Mouse (Mus musculus): ENCODE data around the gene Tead2. TPM values are rescaled to one million over a fixed set of nuclear protein-coding genes. Genes with fewer than 3 reads are reported as not detected.

Tead2 gene
- total RNA-seq, 2 experiments from 2014 or later, result 6.4 to 7.7 TPM

DNA sequence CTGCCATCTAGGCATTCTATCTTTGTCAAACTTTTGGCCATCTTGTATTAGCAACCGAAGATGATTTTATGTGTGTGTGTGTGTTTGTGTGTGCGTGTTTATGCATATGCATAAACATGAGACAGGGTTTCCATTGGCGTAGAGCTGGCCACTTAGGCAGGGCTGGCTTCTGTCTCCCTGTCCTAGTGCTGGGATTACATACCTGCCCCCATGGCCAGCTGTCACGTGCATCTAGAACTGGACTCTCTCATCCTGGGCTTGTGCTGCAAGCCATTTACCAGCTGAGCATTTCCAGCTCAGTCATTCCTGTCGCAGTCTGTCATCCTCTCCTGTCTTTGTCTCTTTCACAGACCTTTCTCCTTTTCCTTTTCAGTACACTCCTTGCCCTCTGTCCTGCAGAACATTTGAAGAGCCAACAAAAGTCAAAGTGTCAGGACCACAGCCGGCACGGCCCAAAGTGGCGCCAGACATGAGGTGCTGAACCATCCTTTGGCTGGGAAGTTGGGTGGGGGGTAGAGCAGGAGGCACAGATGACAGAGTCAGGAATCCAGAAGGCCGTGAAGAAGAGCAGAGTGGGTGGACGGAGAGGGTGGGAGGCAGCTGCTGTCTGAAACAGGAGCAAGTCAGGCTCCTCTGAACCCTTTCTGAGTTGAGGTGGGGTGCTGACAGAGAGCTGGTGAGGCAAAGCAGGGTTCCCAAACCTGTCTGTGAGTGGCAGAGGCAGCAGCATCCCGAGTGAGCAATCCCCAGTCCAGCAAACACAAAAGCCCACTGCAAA, 41.7 kb downstream of the Tead2 start:
- no peak for DNase-seq

GRCm38 (mm10) chr7:45259281-45259680, 43.7 kb downstream of the Tead2 start:
- no peak for DNase-seq

DNA sequence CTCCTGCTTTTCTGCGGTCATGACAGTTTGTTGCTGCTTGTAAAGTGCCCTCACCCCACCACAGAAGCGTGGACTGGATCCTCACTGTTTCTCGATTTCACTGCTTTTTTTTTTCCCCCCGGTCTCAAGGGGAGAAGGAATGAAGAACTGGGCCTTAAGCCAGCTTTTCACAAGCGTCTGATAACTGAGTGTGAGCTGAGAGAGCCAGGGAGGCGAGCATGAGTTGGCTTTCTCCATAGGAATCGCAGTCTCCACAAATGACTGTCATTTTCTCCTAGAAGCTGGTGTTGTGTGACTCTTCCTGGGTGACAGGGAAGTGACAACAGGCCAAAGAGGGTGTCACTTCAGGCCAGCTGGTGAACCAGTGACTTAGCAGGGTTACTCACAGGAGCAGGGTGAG, 46.7 kb downstream of the Tead2 start:
- peak; percentile 19 to 25 for DNase-seq

DNA sequence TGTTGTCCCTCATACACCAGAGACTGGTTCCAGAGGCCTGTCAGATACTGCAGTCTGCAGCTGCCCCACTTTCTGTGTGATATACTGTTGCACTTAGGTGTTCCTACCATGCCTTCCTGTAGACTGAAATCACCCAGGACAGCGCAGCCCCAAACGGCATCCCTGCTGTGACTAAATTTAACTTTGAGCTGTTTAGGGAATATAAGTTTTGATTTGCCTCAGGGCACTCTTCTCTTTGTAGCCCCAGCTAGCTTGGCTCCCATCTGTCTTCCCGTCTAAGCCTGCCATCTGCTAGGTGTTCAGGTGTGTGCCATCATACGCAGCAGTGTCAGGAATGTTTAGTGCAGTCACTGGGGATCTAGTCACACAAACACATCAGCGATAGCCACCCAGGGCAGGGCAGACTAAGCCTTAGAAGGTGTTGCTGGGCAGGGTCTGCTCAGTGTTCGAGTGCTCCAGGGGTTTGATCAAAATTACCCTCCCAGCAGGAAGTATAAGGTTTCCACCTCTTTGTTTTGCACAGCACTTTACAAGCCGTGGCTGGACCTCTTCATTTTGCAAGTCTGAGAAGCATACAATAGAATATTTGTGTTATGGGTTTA, 47.6 kb downstream of the Tead2 start:
- DNase-seq, result no peak

DNA sequence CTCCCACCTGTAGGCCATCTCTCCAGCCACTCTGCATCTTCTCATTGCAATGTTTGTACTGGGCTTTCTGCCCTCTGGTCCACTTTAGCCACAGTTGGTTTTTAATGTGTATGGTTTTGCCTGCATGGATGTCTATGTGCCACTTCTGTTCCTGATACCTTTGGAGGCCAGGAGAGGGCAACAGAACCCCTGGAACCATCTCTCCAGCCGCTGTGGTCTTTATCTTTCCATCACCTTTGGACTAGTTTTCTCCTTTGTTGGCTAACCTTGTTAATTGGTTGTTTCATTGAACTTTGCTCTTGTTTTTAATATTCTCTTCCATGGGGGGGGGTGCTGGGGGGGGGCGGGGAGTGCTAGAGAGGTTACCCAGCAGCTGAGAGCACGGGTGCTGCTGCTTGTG, 48.8 kb downstream of the Tead2 start:
- no peak for DNase-seq

DNA sequence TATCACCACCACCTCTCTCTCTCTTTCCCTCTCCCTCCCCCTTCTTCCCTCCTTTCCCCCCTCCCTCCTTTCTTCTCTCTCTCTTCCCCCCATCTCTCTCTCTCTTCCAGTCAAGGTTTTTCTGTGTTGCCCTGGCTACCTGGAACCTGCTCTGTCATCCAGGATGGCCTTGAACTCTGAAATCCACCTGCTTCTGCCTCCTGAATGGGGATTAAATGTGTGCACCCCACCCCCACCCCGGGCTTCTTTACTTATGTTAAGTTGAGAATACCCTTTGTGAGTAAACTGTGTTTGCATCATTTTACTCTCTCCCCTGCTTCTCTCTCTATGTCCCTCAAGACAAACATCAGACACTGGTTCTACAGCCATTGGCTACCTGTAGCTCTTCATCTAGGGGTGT, 50.0 kb downstream of the Tead2 start:
- DNase-seq, result no peak

- no peak for DNase-seq
Measured at GRCm38 (mm10) chr7:45272786-45273412, 57.3 kb downstream of the Tead2 start.

GRCm38 (mm10) chr7:45273672-45274071, 58.1 kb downstream of the Tead2 start:
- no peak for DNase-seq

- peak; percentile 74 to 86 for DNase-seq
Measured at GRCm38 (mm10) chr7:45277136-45277760, 61.7 kb downstream of the Tead2 start, which contains the start of gene Slc6a21. Slc6a21 (plus strand) TSS chr7:45277513.

Small RNA genes lying within 50 kb of the gene (microRNA-seq; reads per million reads assigned to microRNA genes)
- gene Mir7055, result 0 reads per million in 2 experiments

Other genes starting within 250 kb of the Tead2 start
- 1 to 10 TPM; 1.8 to 2.0 TPM for gene Cpt1c, start 240.9 kb upstream of the Tead2 start, total RNA-seq (2021)
- 100 to 1,000 TPM in 1 of 2 experiments, 10 to 100 TPM in 1; 90.3 to 110 TPM for gene Prmt1, start 229.2 kb upstream of the Tead2 start, total RNA-seq (2021)
- 10 to 100 TPM; 21.3 to 29.5 TPM for gene Irf3, start 218.1 kb upstream of the Tead2 start, total RNA-seq (2021)
- 1 to 10 TPM; 8.1 to 9.7 TPM for gene Bcl2l12, start 217.0 kb upstream of the Tead2 start, total RNA-seq (2021)
- 10 to 100 TPM; 45.1 to 46.0 TPM for gene Scaf1, start 199.4 kb upstream of the Tead2 start, total RNA-seq (2021)
- gene Rras, start 197.8 kb upstream of the Tead2 start, total RNA-seq (2021), result 10 to 100 TPM; 43.9 to 47.7 TPM
- 10 to 100 TPM; 21.5 to 21.9 TPM for gene Prr12, start 162.9 kb upstream of the Tead2 start, total RNA-seq (2021)
- gene Nosip, start 153.3 kb upstream of the Tead2 start, total RNA-seq (2021), result 10 to 100 TPM; 29.6 to 35.2 TPM
- gene Prrg2, start 153.1 kb upstream of the Tead2 start, total RNA-seq (2021), result 1 to 10 TPM; 7.8 TPM
- gene Rcn3, start 123.5 kb upstream of the Tead2 start, total RNA-seq (2021), result 10 to 100 TPM; 20.0 to 20.7 TPM
- 10 to 100 TPM; 60.3 to 66.8 TPM for gene Fcgrt, start 111.9 kb upstream of the Tead2 start, total RNA-seq (2021)
- gene Rps11, start 91.3 kb upstream of the Tead2 start, total RNA-seq (2021), result 100 to 1,000 TPM; 512 to 646 TPM
- 100 to 1,000 TPM; 714 to 715 TPM for gene Rpl13a, start 87.0 kb upstream of the Tead2 start, total RNA-seq (2021)
- gene Gm45713, start 79.5 kb upstream of the Tead2 start, total RNA-seq (2021), result under 1 TPM; 0.26 to 0.47 TPM
- 1 to 10 TPM; 2.7 to 5.3 TPM for gene Flt3l, start 79.3 kb upstream of the Tead2 start, total RNA-seq (2021)
- 10 to 100 TPM; 35.5 to 42.7 TPM for gene Pih1d1, start 61.5 kb upstream of the Tead2 start, total RNA-seq (2021)
- 10 to 100 TPM; 21.5 to 26.8 TPM for gene Aldh16a1, start 61.2 kb upstream of the Tead2 start, total RNA-seq (2021)
- gene Slc17a7, start 51.8 kb upstream of the Tead2 start, total RNA-seq (2021), result 10 to 100 TPM; 29.7 to 32.4 TPM
- gene Gfy, start 36.2 kb upstream of the Tead2 start, total RNA-seq (2021), result not detected
- gene Pth2, start 34.8 kb upstream of the Tead2 start, total RNA-seq (2021), result not detected
- under 1 TPM in 1 of 2 experiments, not detected in 1; 0.46 TPM for gene Ccdc155, start 10.9 kb upstream of the Tead2 start, total RNA-seq (2021)
- gene Dkkl1, start 3.6 kb upstream of the Tead2 start, total RNA-seq (2021), result not detected
- gene Cd37, start 23.4 kb downstream of the Tead2 start, total RNA-seq (2021), result 10 to 100 TPM in 1 of 2 experiments, 1 to 10 TPM in 1; 2.6 to 12.8 TPM
- gene Slc6a16, start 25.3 kb downstream of the Tead2 start, total RNA-seq (2021), result not detected
- gene Slc6a21, start 61.8 kb downstream of the Tead2 start, total RNA-seq (2021), result not detected
- gene Trpm4, start 118.0 kb downstream of the Tead2 start, total RNA-seq (2021), result 10 to 100 TPM; 20.0 to 27.9 TPM
- gene Hrc, start 119.5 kb downstream of the Tead2 start, total RNA-seq (2021), result 100 to 1,000 TPM; 954 to 975 TPM
- under 1 TPM in 1 of 2 experiments, not detected in 1; 0.33 TPM for gene Ppfia3, start 151.3 kb downstream of the Tead2 start, total RNA-seq (2021)
- 1 to 10 TPM; 1.7 to 2.3 TPM for gene Lin7b, start 154.8 kb downstream of the Tead2 start, total RNA-seq (2021)
- gene Snrnp70, start 180.0 kb downstream of the Tead2 start, total RNA-seq (2021), result 10 to 100 TPM; 81.1 to 85.7 TPM
- gene Kcna7, start 189.9 kb downstream of the Tead2 start, total RNA-seq (2021), result 1 to 10 TPM; 6.1 to 7.4 TPM
- under 1 TPM; 0.25 to 0.28 TPM for gene Ntf5, start 197.9 kb downstream of the Tead2 start, total RNA-seq (2021)
- not detected for gene Lhb, start 205.1 kb downstream of the Tead2 start, total RNA-seq (2021)
- 100 to 1,000 TPM in 1 of 2 experiments, 10 to 100 TPM in 1; 99.2 to 105 TPM for gene Gys1, start 219.1 kb downstream of the Tead2 start, total RNA-seq (2021)
- gene Ruvbl2, start 222.3 kb downstream of the Tead2 start, total RNA-seq (2021), result 10 to 100 TPM; 25.2 to 26.5 TPM
- 100 to 1,000 TPM; 287 to 382 TPM for gene Ftl1, start 244.1 kb downstream of the Tead2 start, total RNA-seq (2021)